Mouse (Mus musculus): Measurements from ENCODE around the gene Trak2.
"Not testable (repeated sequence)": the region's sequence is repeated elsewhere in the genome, so short reads cannot be mapped to it uniquely, and the experiment has no call there.

The Trak2 gene

DNA sequence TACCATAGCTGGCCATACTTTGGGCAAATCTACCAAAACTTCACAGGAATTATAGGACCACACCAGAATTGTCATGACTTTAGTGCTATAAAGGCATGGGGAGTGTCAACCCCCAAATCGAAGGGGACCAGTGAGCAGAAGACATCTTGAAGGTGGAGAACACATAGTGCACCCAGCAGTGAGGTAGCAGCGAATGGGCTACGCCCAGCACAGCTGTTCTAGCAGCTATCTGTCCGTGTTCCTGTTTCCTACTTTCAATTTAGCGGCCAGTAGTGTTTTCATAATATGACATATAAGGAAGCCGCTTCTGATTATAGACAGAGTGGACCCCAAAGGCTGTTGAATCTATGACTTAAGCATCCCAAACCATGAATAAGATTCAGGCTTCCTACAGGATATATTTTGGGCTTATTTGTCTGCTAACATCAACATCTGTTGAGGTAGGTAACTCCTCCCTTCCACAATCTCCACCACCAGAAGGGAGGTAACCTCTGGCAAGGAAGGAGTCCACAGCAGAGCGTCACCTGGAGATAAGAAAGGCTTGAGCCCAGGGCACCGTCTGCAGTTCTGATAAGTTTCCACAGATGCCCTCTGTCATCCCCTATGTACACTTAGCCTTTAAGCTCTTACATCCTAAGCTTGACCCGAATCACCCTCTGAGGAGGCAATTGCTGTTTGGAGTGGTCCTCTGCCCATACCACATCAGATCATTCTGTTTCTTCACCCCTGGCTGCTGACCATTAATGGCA is 19.4 kb downstream of the Trak2 start:
- no peak for DNase-seq (ENCODE audit: extremely low read depth, low read depth, low spot score)

DNA sequence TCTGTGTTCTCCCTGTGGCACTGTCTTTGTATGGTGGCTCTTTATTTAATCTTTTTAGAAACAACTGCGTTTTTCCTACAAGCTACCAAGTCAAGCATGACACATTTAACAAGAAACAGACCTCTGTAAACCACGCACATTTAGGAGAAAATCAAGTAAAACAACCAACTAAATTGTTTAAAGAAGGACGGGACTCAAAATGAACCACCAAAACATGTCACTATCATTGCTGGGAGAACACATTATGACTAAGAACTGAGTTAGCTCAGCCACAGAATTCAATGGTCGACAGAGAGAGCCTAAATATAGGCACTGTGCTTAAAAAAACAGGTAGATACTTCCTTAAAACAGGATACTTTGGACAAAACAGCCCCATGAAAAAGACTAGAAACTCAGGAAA is 20.2 kb downstream of the Trak2 start:
- DNase-seq (ENCODE audit: extremely low read depth, low read depth, low spot score), result no peak

DNA sequence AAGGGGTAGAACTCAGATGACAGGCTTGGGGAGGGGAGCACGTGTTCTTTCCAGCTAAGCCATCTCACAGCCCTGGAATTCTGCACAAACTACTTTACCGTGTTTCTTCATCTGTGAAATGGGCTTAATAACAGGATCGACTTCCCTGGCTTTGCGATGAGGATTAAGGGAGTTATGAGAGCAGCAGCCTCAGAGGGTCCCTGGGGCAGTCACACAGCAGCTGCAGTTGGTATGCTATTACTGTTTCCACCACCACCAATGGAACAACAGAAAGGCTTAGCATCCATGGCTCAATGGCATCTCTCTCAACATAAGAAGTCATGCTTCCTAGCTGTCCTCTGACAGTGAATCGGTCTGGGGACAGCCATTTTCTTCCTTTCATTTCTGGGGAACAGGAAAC is 20.7 kb downstream of the Trak2 start:
- DNase-seq (ENCODE audit: extremely low read depth, low read depth, low spot score), result no peak

DNA sequence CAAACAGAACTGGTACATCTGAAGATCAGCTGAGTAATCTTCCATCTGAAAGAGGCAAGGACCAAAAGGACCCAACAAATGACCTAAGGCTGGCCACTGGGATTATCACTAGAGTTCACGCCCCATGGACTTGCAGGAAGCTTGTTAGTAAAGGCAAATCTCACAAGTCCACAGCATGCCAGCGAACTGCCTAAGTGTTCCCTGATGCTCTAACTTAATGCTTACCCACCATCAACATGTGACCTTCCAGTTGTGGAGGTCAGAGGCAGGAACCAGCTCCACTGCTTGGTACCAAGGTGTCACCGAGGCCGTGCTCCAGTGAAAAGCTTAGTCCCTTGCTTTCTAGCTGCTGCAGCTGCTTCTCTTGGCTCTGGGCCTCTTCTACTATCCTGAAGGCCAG is 21.4 kb downstream of the Trak2 start:
- no peak for DNase-seq (ENCODE audit: extremely low read depth, low read depth, low spot score)

DNA sequence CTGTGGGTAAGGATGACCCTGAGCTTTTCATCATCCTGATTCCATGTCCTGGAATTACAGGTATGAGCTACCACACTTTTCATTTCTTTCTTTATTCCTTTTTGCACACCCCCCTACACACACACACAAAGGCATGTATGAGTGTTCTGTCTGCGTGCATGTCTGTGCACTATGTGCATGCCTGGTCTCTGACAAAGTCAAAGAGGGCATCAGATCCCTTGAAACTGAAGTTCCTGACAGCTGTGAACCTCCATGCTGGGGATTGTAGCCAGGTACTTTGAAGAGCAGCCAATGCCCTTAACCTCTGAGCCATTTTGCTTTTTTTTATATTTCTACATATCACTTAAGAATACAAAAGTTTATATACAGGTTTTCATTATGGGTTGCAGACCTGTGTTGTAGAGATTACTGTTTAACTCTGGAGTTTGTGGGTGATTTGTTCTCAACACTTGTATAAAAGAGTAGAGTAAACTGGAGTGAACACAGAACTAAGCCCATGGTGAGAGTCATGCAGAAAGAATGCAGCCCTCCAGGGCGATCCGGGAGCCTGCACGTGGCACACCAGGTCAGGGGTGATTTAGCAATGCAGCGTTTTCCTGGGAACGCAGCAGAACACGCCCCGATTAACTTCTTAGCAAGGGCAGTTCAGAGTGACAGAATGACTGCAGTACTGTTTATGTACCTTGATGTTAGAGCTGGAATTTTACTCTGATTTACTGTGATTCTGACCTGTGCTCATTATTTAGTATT is 22.2 kb downstream of the Trak2 start:
- no peak for DNase-seq (ENCODE audit: extremely low read depth, low read depth, low spot score)

DNA sequence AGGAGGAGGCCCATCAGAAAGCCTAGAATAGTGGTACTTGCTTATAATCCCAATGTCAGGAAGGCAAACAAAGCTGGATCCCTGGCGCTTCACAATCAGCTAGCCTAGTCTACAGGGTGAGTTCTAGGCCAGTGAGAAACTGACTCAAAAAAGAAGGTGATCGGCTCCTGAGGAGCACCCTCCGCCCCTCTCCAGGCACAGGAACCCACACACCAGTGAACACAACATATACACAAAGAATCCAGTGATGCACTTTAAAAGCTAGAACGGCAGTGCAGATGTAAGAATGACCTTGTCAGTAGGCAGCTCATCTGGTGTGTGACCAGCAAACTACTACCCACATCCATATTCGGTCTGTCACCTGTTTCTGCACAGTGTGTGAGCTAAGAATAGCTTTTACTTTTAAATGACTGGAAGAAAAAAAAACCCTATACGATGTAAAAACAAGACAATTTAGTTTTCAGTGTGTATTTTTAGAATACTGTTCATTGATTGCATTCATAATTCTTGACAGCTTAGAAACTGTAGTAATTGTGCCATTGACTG is 23.6 kb downstream of the Trak2 start:
- DNase-seq (ENCODE audit: extremely low read depth, low read depth, low spot score), result no peak

DNA sequence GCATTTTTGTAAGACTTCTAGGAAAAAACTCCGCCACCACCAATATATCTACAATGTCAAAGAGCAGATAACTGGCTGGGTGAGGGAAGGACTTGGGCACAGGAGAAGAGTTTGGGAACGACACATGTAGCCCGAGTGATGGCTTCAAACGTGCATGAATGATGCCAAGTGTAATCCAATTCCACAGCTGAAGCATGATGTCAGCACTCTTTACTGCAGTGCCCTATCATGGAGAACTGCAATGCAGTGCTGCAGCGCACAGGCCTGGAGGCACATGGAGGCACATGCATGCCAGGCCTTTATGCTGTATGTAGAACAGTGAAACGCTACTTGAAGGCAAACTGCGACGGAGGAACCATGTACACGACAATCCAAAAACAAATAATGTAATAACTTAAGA is 26.5 kb downstream of the Trak2 start:
- no peak for DNase-seq (ENCODE audit: extremely low read depth, low read depth, low spot score)

DNA sequence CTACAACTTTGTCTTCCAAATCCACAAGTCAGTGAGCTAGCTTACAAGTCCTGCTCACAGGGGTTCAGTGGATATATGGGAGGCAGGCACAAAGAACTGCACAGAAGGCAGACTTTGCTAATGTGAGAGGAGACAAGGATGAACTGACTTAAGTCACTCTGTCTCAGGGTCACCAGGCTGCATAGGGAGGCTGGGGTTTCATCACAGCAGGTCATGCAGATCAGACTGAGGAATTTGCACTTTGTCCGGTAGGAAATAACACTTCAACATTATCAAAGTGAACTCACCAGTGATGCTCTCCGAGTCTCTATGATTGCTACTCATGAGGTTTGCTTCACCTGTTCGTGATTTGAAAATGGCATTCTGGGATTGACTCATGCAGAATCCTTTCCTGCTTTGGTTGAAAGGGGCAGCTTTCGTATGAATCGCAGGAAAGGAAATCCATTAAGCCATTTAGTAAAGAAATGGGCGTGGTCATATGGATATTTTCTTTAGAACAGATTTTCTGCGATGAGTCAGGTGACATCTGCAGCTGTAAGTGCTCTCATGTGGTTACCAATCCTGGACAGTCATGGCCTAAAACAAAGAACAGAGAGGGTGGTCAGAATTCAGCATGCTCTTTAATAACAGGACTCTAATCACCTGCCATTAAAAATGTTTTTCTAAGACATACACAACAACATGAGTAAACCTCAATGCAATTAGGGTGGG is 27.1 kb downstream of the Trak2 start:
- DNase-seq (ENCODE audit: extremely low read depth, low read depth, low spot score), result no peak

DNA sequence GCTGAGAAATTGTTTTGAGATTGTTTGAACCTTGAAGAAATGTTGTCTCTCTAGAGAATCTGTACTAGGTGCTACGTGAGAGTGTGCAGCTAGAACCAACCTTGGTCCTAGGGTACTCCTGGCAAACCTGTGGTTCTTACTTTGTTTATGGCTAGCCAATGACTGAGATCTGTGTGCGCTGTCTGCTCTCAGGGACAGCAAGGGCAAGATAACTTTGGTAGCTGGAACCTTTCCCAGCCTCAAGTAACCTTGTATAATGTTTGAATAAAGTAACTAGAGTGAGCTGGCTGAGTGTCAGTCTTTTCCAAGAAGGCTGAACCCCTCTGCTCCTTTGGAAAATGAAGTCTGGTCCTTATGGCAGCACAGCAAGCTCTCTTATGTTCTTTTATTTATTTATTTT is 27.7 kb downstream of the Trak2 start:
- no peak for DNase-seq (ENCODE audit: extremely low read depth, low read depth, low spot score)

DNA sequence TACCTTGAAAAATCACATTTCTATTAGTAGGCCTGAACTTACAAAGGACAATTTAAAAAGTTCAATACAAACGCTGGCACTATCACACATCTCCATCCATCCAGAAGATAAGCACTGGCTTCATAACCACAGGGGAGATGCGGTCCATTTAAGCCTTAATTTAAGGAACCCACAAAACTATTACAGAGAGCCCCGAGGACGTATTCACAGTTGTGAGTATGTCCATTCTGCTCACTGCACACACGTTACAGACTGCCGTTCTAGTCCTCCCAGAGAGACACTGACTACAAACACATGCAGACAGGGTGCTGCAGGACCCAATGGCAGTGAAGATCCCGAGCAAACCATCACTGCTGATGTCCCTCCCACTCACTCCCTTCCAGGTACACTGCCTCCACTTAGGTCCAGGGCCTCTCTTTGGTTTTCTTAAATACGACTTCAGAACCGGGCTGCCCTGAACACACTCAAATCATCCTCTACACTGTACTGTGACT is 35.6 kb downstream of the Trak2 start:
- DNase-seq (ENCODE audit: extremely low read depth, low read depth, low spot score), result no peak

DNA sequence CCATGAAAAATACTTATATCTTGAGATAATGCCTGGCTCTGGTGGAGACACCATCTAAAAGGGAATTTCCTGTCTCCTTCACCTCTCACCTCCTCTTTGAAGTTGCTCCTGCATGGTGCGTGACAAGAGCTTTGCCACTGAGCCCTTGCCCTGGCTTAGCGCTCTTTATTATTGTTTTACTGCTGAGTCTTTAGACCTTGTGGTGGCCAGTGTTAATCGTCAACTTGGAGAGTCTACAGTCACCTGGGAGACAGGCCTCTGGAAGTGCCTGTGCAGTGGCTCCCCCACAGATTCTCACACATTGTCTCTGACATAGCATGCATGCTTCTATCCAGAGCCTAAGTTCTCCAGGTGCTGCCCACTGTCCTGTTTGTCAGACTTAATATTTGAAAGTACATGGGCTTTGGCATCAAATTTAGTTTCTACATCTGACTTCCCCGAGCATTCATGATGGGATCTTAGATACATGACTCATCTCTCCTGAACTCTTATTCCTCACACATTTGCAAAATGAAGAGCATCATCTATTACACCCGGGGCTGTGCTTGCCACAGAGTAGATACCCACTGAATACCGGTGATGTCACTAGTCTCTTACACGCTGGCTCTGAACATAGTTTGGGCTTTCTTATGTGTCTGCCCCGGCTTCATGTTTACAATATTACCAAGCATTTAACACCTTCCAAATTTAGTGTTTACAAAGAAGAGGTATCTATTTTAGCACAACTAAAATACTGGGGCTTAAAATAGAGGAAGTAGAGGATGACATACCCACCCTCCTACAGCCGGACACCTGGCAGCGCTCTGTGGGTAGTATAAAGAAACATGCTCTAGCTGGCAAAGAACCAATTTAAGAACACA is 36.3 kb downstream of the Trak2 start:
- DNase-seq (ENCODE audit: extremely low read depth, low read depth, low spot score), result no peak

DNA sequence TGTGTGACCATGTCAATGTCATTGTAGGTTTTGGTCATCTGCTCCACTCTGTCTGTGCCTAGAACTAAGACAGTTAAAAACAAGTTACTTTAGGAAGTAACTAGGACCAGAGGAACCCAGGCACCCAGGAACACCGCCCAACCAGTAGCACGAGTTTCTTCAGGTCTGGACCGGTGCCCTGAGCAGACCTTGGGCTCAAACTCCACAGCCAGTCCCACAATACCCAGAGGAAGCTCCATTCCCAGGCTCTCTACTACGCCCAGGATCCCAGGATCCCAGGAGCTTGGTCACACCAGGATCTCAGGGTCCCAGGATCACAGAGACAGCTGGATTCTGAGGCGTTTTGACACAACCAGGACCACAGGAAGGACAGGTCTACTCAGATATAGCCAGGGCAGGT is 46.6 kb downstream of the Trak2 start:
- DNase-seq (ENCODE audit: extremely low read depth, low read depth, low spot score), result no peak

DNA sequence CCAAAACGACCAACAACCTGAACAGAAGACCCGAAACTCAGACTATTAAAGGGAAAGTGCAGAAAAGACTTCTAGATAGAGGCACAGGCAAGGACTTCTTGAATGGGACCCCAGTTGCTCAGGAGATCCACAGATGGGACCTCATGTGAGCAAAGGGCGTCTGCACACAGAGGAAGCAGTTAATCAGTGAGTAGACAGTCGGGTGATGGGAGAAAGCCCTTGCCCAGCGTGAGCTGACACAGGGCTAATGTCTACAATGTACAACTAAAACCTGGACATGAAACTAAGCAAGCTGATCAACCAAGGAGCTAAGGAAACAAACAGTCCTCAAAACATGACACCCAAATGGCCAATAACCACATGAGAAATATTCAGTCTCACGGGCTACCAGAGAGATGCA is 55.7 kb downstream of the Trak2 start:
- no peak for DNase-seq (ENCODE audit: extremely low read depth, low read depth, low spot score)

DNA sequence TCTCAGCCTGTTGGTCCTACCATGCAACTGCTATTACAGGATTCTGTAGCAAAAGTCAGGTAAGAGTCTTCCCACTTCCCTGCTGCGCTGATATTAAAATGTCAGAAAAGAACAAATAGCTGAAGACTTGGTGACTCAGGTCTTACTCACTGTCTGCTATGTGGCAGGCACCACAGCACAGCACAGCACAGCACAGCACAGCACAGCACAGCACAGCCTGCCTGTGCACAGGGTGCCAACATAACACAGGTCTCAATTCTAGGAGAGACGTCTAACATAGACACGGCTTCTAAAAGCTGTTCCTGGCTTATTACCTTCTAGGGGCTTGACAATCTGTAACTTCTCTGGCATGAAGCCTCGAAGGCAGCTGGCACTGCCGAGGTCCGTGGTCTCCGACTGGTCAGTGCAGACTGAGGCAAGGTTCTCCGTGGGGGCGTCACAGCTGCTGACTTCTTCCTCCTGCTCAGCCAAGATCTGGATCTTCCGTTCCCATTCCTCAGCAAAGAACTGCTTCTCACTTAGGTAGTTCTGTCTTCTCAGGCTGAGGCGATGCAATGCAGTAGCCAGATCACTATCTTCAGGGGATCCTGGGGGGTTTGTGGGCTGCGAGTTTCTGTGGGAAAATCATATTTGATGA is 63.5 kb downstream of the Trak2 start:
- DNase-seq (ENCODE audit: extremely low read depth, low read depth, low spot score), result no peak

DNA sequence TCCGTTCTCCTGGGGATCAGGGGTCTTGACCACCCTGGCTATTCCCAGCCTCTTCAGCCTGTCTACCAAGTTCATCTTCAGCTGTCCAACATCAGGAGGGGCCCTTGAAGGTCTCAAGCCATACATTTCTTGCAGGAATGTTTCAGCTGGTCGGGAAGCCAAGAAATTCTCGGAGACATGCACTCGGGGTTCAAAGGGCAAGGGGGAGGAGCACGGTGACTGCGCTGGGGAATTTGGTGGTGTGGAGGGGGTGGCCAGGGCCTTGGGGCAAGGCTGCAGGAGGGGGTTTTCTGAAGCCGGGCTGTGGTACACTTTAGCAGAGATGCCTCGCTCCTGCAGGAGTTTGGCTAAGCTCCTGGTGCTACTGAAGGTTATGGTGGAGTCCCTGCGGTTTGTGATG is 69.5 kb downstream of the Trak2 start:
- DNase-seq (ENCODE audit: extremely low read depth, low read depth, low spot score), result no peak

DNA sequence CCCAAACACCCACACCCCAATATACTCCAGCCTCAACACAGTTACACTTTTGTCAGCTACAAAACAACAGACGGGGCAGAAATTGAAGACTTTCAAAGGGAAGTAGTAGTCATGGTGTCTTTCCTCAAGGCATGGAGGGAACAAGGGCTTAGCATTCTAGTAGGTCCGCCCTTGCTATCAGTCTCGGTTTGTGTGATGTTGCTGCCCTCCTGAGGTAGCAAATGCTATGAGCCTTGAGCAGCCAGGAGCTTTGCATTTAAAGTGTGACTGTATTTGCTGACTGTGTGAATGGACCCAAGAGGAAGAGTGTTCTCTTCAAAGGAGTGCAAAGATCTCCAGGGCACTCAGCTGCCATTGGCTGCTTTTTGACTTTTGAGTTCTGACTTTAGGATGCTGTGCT is 75.7 kb downstream of the Trak2 start:
- DNase-seq (ENCODE audit: extremely low read depth, low read depth, low spot score), result not testable (repeated sequence)

DNA sequence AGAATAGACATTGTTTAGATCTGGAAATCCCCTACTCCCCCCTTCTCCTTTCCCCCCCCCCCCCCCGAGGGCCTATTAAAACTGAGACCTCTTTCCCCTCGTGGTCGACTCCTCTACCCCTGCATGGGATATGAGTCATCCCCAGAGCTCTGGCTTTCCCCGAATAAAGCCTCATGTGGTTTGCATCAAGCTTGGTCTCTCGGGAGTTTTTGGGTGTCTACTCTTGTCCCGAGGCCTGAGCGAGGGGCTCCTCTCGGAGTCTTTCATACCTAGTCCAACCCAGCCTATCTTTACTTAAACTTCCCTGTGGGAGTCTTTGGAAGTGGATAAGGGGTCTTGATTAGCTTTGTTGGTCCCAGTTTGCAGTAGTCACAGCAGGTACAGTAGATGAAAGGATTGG is 80.8 kb downstream of the Trak2 start:
- not testable (repeated sequence) for DNase-seq (ENCODE audit: extremely low read depth, low read depth, low spot score)

DNA sequence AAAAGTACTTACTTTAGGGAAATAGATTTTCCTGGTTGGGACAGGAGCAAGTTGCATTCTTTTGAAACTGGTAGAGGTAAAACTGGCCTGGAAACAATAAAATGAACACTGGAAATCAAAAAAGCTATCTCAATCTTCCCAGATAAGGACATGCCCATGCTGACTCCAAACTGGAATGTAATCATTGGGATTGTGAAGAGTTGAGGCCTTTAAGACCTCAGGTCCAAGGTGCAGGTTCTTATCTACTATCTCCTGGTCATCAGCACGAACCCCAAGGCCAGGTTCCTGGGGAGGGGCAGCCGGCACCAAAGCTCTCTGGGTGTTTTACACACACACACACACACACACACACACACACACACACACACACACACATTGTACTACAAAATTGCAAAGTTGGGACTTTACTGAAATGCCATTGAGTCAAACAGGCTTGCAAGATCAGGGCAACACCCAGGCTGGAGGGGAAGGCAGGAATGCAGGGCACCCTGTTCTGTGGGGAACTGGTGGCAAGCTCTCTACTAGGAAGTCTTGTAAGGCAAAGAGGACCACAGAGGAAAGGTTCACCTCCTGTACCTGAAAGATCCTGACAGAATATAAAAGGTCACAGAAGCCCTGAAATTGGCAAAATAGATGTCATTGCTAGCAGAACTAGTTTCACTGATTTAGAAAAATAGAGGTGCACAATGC is 81.6 kb downstream of the Trak2 start:
- DNase-seq (ENCODE audit: extremely low read depth, low read depth, low spot score), result not testable (repeated sequence)

DNA sequence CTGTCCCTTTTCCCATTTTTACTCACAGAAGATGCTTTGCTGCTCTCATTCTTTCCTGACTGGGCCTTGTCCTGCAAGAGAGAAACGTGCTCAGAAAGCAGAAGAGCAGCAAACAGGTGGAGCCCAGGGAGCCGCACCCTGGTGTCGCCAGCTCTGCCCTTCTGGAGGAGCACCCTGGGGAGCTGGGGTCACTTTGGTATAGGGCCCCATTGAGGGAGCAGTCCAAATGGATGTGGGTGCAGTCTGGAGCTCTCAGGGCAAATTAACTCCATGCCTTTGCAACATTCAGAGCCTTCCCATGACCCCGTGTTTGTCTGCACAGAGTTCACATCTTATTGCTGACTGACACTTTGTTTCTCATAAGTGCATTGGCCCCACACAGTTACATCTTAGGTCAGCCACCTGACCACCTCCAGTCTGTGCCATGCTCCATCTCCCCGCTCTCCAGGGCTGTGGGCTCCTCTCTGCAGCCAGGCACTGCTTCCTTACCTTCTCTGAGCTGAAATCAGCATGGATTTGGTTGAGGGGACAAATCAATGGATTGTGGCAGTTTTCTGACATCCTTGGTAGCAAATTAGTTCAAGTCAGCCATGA is 82.4 kb downstream of the Trak2 start:
- not testable (repeated sequence) for DNase-seq (ENCODE audit: extremely low read depth, low read depth, low spot score)
